ENCODE assay signal across 22 mouse cellular contexts in the genomic region with DNA sequence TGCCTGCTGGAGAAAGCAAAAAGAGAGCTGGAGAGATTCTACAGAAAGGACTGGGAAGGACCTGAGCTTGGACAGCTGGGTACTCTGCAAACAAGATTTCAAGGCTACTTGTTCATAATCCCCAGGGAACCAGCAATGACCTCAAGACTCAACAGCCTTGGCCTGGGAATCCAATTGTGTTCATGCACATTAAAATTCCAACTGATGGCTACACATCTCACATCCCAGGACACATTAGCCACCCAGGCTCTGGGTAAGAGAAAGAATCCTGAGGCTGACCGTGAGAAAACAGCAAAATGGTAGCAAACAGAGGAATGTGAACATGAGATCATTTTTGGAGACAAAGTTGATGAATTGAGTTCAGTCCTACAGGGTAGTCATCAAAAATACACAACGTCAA. TPM values are rescaled to one million over a fixed set of nuclear protein-coding genes. Genes with fewer than 3 reads are reported as not detected.
DNase-seq lines count a peak whose midpoint lies in the region; ATAC-seq and TF ChIP-seq lines count a peak whose summit lies in the region.
"Had no signal": no experiment of that assay in that cellular context is flagged by ENCODE, and none has a peak within 500 bp of the region (broad histone marks: within the 10 kb centered on the region; RNA-seq: fewer than 3 reads in every experiment).

No protein-coding gene starts in this region.

- DNase-seq in gastrocnemius, adult 2 months: no peak
- no peak for DNase-seq in gastrocnemius, postnatal 36 days
- no peak for DNase-seq in midbrain, embryonic 10.5 days (ENCODE audit: low spot score)
- no peak for DNase-seq in cerebellum, postnatal 25 days
- DNase-seq: adrenal gland, postnatal 36 days; cerebellum, adult 9-10 months; heart, postnatal 36 days; kidney, adult 2 months; layer of hippocampus, adult 9-11 months; liver, embryonic 13.5 days; lung, embryonic 14.5 days; right cerebral cortex, adult 18-20 months; thymus, adult 18-20 months; thymus, postnatal 4 days had no signal

- no peak overlapping the region for H3K9ac ChIP-seq in midbrain, embryonic 13.5 days (replicated peaks)
- no peak overlapping the region for H3K9ac ChIP-seq in hindbrain, embryonic 12.5 days
- H3K9ac ChIP-seq in neural tube, embryonic 14.5 days (replicated peaks; ENCODE audit: low read depth, low read length): no peak overlapping the region
- H3K9ac ChIP-seq: liver, embryonic 13.5 days; lung, embryonic 14.5 days had no signal

- ATAC-seq in midbrain, embryonic 13.5 days: no peak
- no peak for ATAC-seq in hindbrain, embryonic 12.5 days (ENCODE audit: low FRiP score)
- ATAC-seq in neural tube, embryonic 14.5 days (ENCODE audit: low read depth): no peak
- ATAC-seq: CD4-positive, CD25-positive, alpha-beta regulatory T cell, adult 4 months; forebrain, embryonic 16.5 days had no signal

- H3K36me3 ChIP-seq in midbrain, embryonic 10.5 days: peaks cover 52% of the 10 kb centered on the region
- H3K36me3 ChIP-seq in midbrain, embryonic 13.5 days: peaks cover 28% of the 10 kb centered on the region
- peaks cover 17% of the 10 kb centered on the region for H3K36me3 ChIP-seq in hindbrain, embryonic 12.5 days
- H3K36me3 ChIP-seq in neural tube, embryonic 14.5 days (ENCODE audit: control insufficient read depth, insufficient read depth, low read length): peaks cover 9% of the 10 kb centered on the region

- H3K4me3 ChIP-seq in gastrocnemius, adult 2 months: no peak overlapping the region
- peak overlapping the region; percentile 96 for H3K4me3 ChIP-seq in midbrain, embryonic 10.5 days
- no peak overlapping the region for H3K4me3 ChIP-seq in midbrain, embryonic 13.5 days (replicated peaks)
- no peak overlapping the region for H3K4me3 ChIP-seq in hindbrain, embryonic 12.5 days
- no peak overlapping the region for H3K4me3 ChIP-seq in neural tube, embryonic 14.5 days (ENCODE audit: low read depth, low read length)
- H3K4me3 ChIP-seq: embryonic facial prominence, embryonic 10.5 days; left cerebral cortex, adult 2 months; liver, embryonic 13.5 days had no signal

- H3K27me3 ChIP-seq in midbrain, embryonic 10.5 days (ENCODE audit: low read depth, poor library complexity, severe bottlenecking): no peaks in the 10 kb centered on the region
- no peaks in the 10 kb centered on the region for H3K27me3 ChIP-seq in midbrain, embryonic 13.5 days
- H3K27me3 ChIP-seq in hindbrain, embryonic 12.5 days: no peaks in the 10 kb centered on the region
- no peaks in the 10 kb centered on the region for H3K27me3 ChIP-seq in neural tube, embryonic 14.5 days (ENCODE audit: control insufficient read depth, insufficient read depth, low read length)

- intact Hi-C loops in gastrocnemius, adult 2 months (cut with DNase I): no loop called here
- intact Hi-C loops in gastrocnemius, postnatal 36 days (cut with DNase I): no loop called here

- WGBS in midbrain, embryonic 10.5 days: 81% methylated on average over 2 of the region's 2 CpGs
- WGBS in midbrain, embryonic 13.5 days: 67% methylated on average over 2 of the region's 2 CpGs
- 55% methylated on average over 2 of the region's 2 CpGs for WGBS in hindbrain, embryonic 12.5 days
- 55% methylated on average over 2 of the region's 2 CpGs for WGBS in neural tube, embryonic 14.5 days

- peak overlapping the region; percentile 21 for H3K27ac ChIP-seq in gastrocnemius, adult 2 months
- peak overlapping the region; percentile 93 for H3K27ac ChIP-seq in midbrain, embryonic 10.5 days (replicated peaks)
- H3K27ac ChIP-seq in midbrain, embryonic 13.5 days: no peak overlapping the region
- H3K27ac ChIP-seq in hindbrain, embryonic 12.5 days: peak overlapping the region; percentile 66
- peak overlapping the region; percentile 57 for H3K27ac ChIP-seq in neural tube, embryonic 14.5 days (ENCODE audit: low read depth, low read length)
- H3K27ac ChIP-seq: embryonic facial prominence, embryonic 10.5 days; kidney, postnatal 0 days; left cerebral cortex, adult 2 months; liver, embryonic 13.5 days had no signal

- no peak overlapping the region for H3K4me2 ChIP-seq in midbrain, embryonic 13.5 days (replicated peaks)
- no peak overlapping the region for H3K4me2 ChIP-seq in hindbrain, embryonic 12.5 days (replicated peaks)
- H3K4me2 ChIP-seq in neural tube, embryonic 14.5 days (ENCODE audit: low read depth, low read length): no peak overlapping the region
- H3K4me2 ChIP-seq: liver, embryonic 13.5 days; lung, embryonic 14.5 days had no signal

- peaks cover 96% of the 10 kb centered on the region for H3K4me1 ChIP-seq in midbrain, embryonic 10.5 days
- peaks cover 86% of the 10 kb centered on the region for H3K4me1 ChIP-seq in midbrain, embryonic 13.5 days (replicated peaks)
- H3K4me1 ChIP-seq in hindbrain, embryonic 12.5 days: peaks cover 70% of the 10 kb centered on the region
- H3K4me1 ChIP-seq in neural tube, embryonic 14.5 days (ENCODE audit: control insufficient read depth, insufficient read depth, low read length): peaks cover 13% of the 10 kb centered on the region; the same call in 1 of the 2 replicates

- TF ChIP-seq CTCF in gastrocnemius, adult 2 months (IDR thresholded peaks at IDR 0.05): no peak

- no peaks in the 10 kb centered on the region for H3K9me3 ChIP-seq in midbrain, embryonic 10.5 days (replicated peaks)
- H3K9me3 ChIP-seq in midbrain, embryonic 13.5 days: no peaks in the 10 kb centered on the region
- H3K9me3 ChIP-seq in hindbrain, embryonic 12.5 days (replicated peaks): no peaks in the 10 kb centered on the region
- H3K9me3 ChIP-seq in neural tube, embryonic 14.5 days (ENCODE audit: control insufficient read depth, low read length): no peaks in the 10 kb centered on the region
- H3K9me3 ChIP-seq: embryonic facial prominence, embryonic 10.5 days; liver, embryonic 13.5 days had no signal

RNA-seq across cellular contexts. Expression of a gene that starts 5.0 kb away (rescaled TPM):
- total RNA-seq in gastrocnemius, adult 2 months (2021): 1 to 10 TPM; 3.9 to 4.2 TPM
- 1 to 10 TPM; 5.2 to 5.3 TPM for total RNA-seq in gastrocnemius, postnatal 36 days (2021)
- polyA plus RNA-seq in midbrain, embryonic 10.5 days (2016; fragmentation: Nextera tagmentation; extraction: Ambion mirVana): 54.9 and 59.2 TPM in 2 replicates
- 36.6 and 40.7 TPM in 2 replicates for polyA plus RNA-seq in midbrain, embryonic 13.5 days (2015; fragmentation: Nextera tagmentation; extraction: Ambion mirVana)
- polyA plus RNA-seq in hindbrain, embryonic 12.5 days (2016; fragmentation: Nextera tagmentation; extraction: Ambion mirVana): 56.7 and 58.6 TPM in 2 replicates
- polyA plus RNA-seq in neural tube, embryonic 14.5 days (2014; fragmentation: Nextera tagmentation; extraction: Ambion mirVana): 37.7 and 47.6 TPM in 2 replicates

RNA-seq across cellular contexts. Expression of a gene that starts 35.7 kb away (rescaled TPM):
- total RNA-seq in gastrocnemius, adult 2 months (2021): 1 to 10 TPM in 1 of 2 experiments, under 1 TPM in 1; 0.98 to 1.1 TPM
- 1 to 10 TPM; 1.1 to 2.7 TPM for total RNA-seq in gastrocnemius, postnatal 36 days (2021)
- 0.19 and 0.40 TPM in 2 replicates for polyA plus RNA-seq in midbrain, embryonic 10.5 days (2016; fragmentation: Nextera tagmentation; extraction: Ambion mirVana)
- 0.54 and 0.57 TPM in 2 replicates for polyA plus RNA-seq in midbrain, embryonic 13.5 days (2015; fragmentation: Nextera tagmentation; extraction: Ambion mirVana)
- 0.70 and 0.75 TPM in 2 replicates for polyA plus RNA-seq in hindbrain, embryonic 12.5 days (2016; fragmentation: Nextera tagmentation; extraction: Ambion mirVana)
- 1.3 and 1.5 TPM in 2 replicates for polyA plus RNA-seq in neural tube, embryonic 14.5 days (2014; fragmentation: Nextera tagmentation; extraction: Ambion mirVana)

RNA-seq across cellular contexts. Expression of a gene that starts 49.3 kb away (rescaled TPM):
- 1 to 10 TPM; 2.1 to 2.4 TPM for total RNA-seq in gastrocnemius, adult 2 months (2021)
- 1 to 10 TPM; 1.9 to 2.1 TPM for total RNA-seq in gastrocnemius, postnatal 36 days (2021)
- 20.9 and 21.0 TPM in 2 replicates for polyA plus RNA-seq in midbrain, embryonic 10.5 days (2016; fragmentation: Nextera tagmentation; extraction: Ambion mirVana)
- polyA plus RNA-seq in midbrain, embryonic 13.5 days (2015; fragmentation: Nextera tagmentation; extraction: Ambion mirVana): 9.5 TPM in 2 replicates
- 15.6 and 17.2 TPM in 2 replicates for polyA plus RNA-seq in hindbrain, embryonic 12.5 days (2016; fragmentation: Nextera tagmentation; extraction: Ambion mirVana)
- 5.1 and 7.3 TPM in 2 replicates for polyA plus RNA-seq in neural tube, embryonic 14.5 days (2014; fragmentation: Nextera tagmentation; extraction: Ambion mirVana)
